Mouse (Mus musculus) gastrocnemius, postnatal 14 days (tissue): Measurements from ENCODE around the gene Pdk3. TPM values are rescaled to one million over a fixed set of nuclear protein-coding genes. Genes with fewer than 3 reads are reported as not detected.
A peak's percentile ranks its signal among the peaks of the same experiment; 100 is the strongest.

Experiments
- DNase-seq: peaks from one replicate; pipeline ENCODE4 v3.0.0; 2021; ENCODE audit warnings: mixed read lengths
- intact Hi-C: fragments of 180-260 bp; cut with DNase I; formaldehyde crosslinking; loops from one replicate; pipeline ENCODE4 v1.15.1; 2025; ENCODE audit warnings: low total_unique reads
- long read RNA-seq, 2 experiments: library from polyadenylated mRNA; stranded (forward); transcript quantifications; one replicate each; pipeline ENCODE4 v2.0.0; 2021
- total RNA-seq, 2 experiments: library from RNA; stranded (reverse); gene quantifications; 2 replicates each; pipeline ENCODE4 v1.2.3; 2021

Gene Pdk3
- total RNA-seq: 1 to 10 TPM; 4.3 to 5.2 TPM
- long read RNA-seq, experiment 1, transcript Pdk3-201 (12 exons, 2,115 nt): major isoform, 6 of 7 reads
- long read RNA-seq, experiment 1, partial matches to known transcripts: 0 of 7 reads
- long read RNA-seq, experiment 1, other reads (novel, unspliced or antisense): 1 of 7 reads
- long read RNA-seq, experiment 2, transcript Pdk3-201 (12 exons, 2,115 nt): major isoform, 8 of 8 reads
- long read RNA-seq, experiment 2, partial matches to known transcripts: 0 of 8 reads
- long read RNA-seq, experiment 2, other reads (novel, unspliced or antisense): 0 of 8 reads

DNA sequence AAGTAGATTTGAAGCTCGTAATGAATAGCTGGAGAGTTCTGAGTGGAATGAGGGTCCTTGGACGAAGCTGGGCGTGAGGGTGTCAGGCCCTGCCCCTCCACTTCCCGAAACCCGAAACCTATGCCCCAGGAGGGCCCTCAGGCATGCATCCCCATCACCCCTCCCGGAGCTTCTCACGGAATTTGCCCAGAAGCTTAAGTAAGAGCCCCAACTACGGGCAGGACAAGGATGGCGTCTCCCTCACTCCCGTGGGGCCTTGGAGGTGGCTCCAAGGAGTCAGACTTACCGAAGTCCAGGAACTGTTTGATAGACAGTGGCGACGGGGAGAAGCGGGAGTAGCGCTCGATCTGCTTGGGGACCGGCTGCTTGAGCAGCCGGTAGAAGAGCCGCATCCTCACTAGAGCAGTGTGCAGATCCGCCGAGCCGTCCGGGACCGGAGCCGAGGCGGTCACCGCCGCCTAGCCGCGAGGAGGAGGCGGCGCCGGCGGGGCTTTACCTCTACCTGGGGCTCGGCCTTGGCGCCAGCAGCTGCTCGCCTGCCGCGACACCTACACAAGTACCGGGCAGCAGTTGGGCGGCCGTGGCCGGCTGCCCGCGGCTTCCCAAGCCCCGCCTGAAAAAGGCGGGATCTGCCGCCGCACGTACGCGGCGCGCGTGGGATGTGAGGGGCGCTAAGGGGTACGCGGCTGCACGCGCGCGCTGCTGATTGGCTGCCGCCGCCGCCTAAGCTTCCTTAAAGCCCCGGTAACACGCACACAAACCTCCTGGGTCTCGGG is at the start of gene Pdk3:
Pdk3 (minus strand) TSS at position 641 of the 776 bp plus-strand sequence.
- peak; percentile 58 for DNase-seq
- intact Hi-C loops: no loop called here

GRCm38 (mm10) chrX:93877634-93878016 is 45.6 kb upstream of the Pdk3 start:
- intact Hi-C loops: no loop called here
- DNase-seq: no peak

DNA sequence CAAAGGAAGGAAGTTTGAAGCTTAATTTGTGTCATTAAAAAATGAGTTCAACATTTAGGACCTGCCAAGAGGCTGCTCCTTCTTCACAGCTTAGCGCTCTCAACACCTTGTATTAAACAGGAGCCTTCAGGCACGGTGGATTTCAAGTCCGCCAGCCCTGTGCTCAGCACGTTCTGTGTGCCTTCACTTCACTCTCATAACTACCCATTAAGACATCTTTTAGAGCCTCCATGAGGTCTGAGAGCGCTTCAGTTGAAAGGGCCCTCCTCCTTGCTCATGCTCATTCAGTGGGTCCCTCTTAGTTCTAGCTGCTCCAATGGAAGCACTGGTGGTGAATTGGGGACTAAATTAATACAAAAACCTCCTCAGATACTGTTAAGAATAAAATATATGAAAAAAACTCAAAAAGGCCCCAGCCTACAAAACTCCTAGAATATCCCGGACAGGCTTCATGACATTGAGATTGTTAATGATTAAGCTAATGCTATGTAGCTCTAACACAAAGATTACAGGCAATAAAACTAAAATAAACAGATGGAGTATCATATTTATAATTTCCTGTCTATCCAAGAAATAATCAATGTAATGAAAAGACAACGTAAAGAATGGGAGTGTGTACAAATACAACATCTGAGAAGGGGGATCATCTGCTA is 45.1 kb upstream of the Pdk3 start:
- intact Hi-C loops: no loop called here
- no peak for DNase-seq

GRCm38 (mm10) chrX:93863393-93863792 is 31.4 kb upstream of the Pdk3 start:
- intact Hi-C loops: no loop called here

GRCm38 (mm10) chrX:93862525-93863086 is 30.6 kb upstream of the Pdk3 start:
- intact Hi-C loops: no loop called here
- DNase-seq: no peak

More at GRCm38 (mm10) chrX:93863393-93863792, 31.4 kb upstream of the Pdk3 start:
- no peak for DNase-seq

GRCm38 (mm10) chrX:93857756-93858155 is 25.8 kb upstream of the Pdk3 start:
- no peak for DNase-seq
- intact Hi-C loops: no loop called here

GRCm38 (mm10) chrX:93832337-93832884 is 410 bp upstream of the Pdk3 start:
- intact Hi-C loops: no loop called here

DNA sequence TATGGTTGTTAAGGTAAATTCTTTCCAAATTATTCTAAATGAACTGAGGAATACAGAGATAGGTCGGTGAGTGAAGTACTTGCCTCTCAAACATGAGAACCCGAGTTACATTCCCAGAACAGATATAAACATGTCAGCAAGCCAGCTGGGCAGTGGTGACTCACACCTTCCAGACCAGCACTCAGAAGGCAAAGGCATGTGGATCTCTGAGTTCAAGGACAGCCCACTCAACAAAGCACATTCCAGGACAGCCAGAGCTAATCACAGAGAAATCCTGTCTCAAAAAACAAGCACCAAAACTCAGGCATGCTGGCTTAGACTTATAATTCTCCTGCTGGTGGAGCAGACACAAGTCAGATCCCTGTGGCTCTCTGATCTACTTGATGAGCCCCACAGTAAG is 6.2 kb downstream of the Pdk3 start:
- no peak for DNase-seq
- intact Hi-C loops: no loop called here

More at GRCm38 (mm10) chrX:93832337-93832884, 410 bp upstream of the Pdk3 start:
- no peak for DNase-seq

GRCm38 (mm10) chrX:93808040-93808439 is 24.0 kb downstream of the Pdk3 start:
- no peak for DNase-seq

GRCm38 (mm10) chrX:93793168-93793567 is 38.8 kb downstream of the Pdk3 start:
- no peak for DNase-seq
- intact Hi-C loops: loop anchor here (5.0 kb wide), 1 partner anchor 99 kb away; no protein-coding TSS in a partner anchor

More at GRCm38 (mm10) chrX:93808040-93808439, 24.0 kb downstream of the Pdk3 start:
- intact Hi-C loops: no loop called here

DNA sequence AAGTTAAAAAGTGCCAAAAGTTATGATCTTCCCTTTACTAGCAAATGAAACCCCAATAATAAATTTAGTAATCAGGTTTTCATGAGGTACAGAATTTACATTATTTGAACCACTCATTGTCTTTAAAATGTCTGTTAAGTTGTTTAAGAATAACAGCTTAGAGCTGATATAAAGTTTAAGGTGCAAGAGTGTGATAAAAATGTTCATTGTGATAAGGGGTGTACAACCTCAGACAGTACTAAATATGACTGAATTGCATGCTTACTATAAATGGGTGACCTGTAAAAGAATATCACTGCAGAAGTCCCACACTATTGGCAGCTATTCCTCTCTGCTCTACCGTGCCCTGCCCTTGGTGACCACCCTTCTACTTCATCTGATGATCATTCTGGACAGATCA is 42.4 kb downstream of the Pdk3 start:
- no peak for DNase-seq
- intact Hi-C loops: no loop called here

- intact Hi-C loops: no loop called here
- no peak for DNase-seq
These were observed 71.2 kb downstream of the Pdk3 start for GRCm38 (mm10) chrX:93760770-93761169.

DNA sequence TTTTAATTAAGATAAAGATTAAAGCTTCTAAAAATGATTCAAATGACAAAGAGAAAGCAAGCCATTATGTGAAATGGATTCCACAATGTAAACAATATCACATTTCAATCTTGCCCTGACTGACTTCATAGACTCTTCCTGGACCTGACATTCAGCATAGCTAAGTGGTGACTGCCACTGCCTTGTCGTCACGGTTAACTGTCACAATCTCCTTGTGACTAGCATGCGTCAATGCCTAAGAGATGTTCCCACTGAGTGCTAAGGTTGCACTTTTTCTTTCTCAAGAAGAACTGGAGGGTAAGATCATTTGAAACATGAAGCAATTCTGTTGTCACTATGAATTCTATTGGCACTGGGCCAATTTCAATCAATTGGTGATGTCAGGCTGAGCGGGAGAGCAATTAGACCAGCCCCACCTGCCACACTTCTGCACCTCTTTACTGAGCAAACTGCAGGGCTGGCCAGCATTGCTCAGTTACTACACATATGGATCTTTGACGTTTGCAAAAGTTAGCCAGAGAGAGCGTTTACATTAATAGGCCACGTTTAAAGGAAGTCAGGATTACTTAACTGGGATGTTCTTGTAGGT is 75.0 kb downstream of the Pdk3 start:
- DNase-seq: no peak
- intact Hi-C loops: no loop called here

DNA sequence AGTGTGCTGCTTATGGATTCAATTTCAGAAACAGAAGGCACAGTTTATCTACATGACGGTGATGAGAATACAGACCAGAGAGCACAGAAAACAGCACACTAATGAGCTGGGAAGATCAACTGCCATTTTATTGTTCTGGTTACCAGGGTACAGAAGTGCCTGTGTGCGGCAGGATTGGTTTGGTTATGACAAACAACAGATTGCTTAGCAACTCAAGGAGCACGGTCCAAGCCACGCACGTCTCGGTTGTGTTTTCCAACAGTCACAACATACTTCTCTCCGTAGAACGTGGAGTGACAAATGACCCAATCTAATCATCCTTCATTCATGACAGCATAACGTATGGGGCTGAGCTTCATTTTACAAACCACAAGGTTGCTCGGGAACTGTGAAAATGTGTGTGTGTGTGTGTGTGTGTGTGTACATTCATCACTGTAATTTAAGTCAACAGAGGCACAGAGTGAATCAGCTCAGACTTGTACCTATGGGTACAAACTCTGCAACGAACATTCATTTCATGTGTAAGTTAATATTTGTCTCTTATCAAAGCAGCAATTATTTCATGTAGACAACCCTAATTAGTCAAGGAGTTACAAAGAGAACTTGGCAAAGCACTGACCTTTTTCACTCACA is 76.7 kb downstream of the Pdk3 start:
- intact Hi-C loops: no loop called here
- DNase-seq: no peak

DNA sequence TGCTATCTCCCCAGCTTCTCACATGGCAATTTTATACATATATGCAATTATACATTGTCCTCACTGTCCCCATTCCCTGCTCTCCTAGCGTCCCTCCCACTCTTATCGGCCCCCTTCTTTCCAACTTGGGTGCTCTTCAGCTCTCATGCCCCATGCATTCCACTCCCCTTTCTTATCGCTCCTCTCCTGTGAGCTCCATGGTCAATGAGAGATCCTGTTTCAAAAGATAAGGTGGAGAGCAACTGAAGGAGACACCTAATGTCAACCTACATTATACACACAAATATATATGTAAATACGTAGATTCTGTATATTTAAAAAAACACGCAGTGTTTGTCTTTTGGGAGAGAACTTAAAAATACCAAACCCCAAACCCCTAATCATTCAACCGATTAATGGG is 81.4 kb downstream of the Pdk3 start:
- DNase-seq: no peak
- intact Hi-C loops: no loop called here

GRCm38 (mm10) chrX:93749165-93749564 is 82.8 kb downstream of the Pdk3 start:
- no peak for DNase-seq
- intact Hi-C loops: no loop called here

GRCm38 (mm10) chrX:93732975-93733748 is 98.8 kb downstream of the Pdk3 start:
- DNase-seq: no peak
- intact Hi-C loops: no loop called here

DNA sequence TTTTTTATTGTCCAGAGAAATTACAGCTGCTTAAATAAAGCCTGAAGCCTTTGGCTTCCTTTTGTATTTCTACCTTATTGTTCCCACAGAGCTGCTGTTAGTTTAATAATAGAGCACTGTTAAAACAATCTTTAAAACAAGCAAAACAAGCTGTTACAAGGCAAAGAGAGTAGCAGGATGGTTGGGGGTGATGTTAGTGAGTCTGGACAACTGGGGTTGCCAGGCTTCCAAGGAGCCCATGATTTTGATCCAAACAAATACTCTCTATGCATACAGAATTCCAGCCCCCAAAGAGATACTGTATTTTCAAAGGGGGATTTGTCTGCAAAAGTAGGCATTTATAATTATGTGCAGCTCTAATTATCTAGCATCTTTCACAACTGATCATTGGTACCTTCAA is 99.6 kb downstream of the Pdk3 start:
- intact Hi-C loops: no loop called here
- DNase-seq: no peak
